12 mouse cellular contexts compared by ENCODE assay signal in genomic region chr10:127570384-127570783, GRCm38 (mm10). TPM values are rescaled to one million over a fixed set of nuclear protein-coding genes. Genes with fewer than 3 reads are reported as not detected.
DNase-seq lines count a peak whose midpoint lies in the region; ATAC-seq and TF ChIP-seq lines count a peak whose summit lies in the region.
"Had no signal": no experiment of that assay in that cellular context is flagged by ENCODE, and none has a peak within 500 bp of the region (broad histone marks: within the 10 kb centered on the region; RNA-seq: fewer than 3 reads in every experiment).

No protein-coding gene starts in this region.

- peaks cover 72% of the 10 kb centered on the region for H3K36me3 ChIP-seq in intestine, embryonic 15.5 days
- H3K36me3 ChIP-seq in intestine, postnatal 0 days (ENCODE audit: control insufficient read depth, insufficient read depth) = peaks cover 83% of the 10 kb centered on the region
- peaks cover 66% of the 10 kb centered on the region for H3K36me3 ChIP-seq in hindbrain, embryonic 16.5 days (ENCODE audit: control insufficient read depth, insufficient read depth, low read length)
- H3K36me3 ChIP-seq in forebrain, postnatal 0 days (ENCODE audit: insufficient read depth) = peaks cover 85% of the 10 kb centered on the region

- ATAC-seq in intestine, embryonic 15.5 days = peak; percentile 71
- ATAC-seq in intestine, postnatal 0 days = no peak
- ATAC-seq in megakaryocyte progenitor cell, adult 5-6 weeks (replicated peaks; ENCODE audit: poor library complexity) = peak; percentile 91
- ATAC-seq in hindbrain, embryonic 16.5 days = no peak
- no peak for ATAC-seq in forebrain, postnatal 0 days
- ATAC-seq: hindbrain, postnatal 0 days; midbrain, embryonic 16.5 days had no signal

- no peaks in the 10 kb centered on the region for H3K27me3 ChIP-seq in intestine, embryonic 15.5 days (replicated peaks)
- H3K27me3 ChIP-seq in intestine, postnatal 0 days (replicated peaks; ENCODE audit: control insufficient read depth, insufficient read depth, low read length) = no peaks in the 10 kb centered on the region
- no peaks in the 10 kb centered on the region for H3K27me3 ChIP-seq in hindbrain, embryonic 16.5 days (replicated peaks; ENCODE audit: control insufficient read depth, insufficient read depth, low read length)
- H3K27me3 ChIP-seq in forebrain, postnatal 0 days (ENCODE audit: insufficient read depth, low read length) = no peaks in the 10 kb centered on the region
- H3K27me3 ChIP-seq: embryonic facial prominence, embryonic 12.5 days had no signal

- no peaks in the 10 kb centered on the region for H3K9me3 ChIP-seq in intestine, embryonic 15.5 days
- H3K9me3 ChIP-seq in intestine, postnatal 0 days (ENCODE audit: control insufficient read depth) = no peaks in the 10 kb centered on the region
- no peaks in the 10 kb centered on the region for H3K9me3 ChIP-seq in hindbrain, embryonic 16.5 days (ENCODE audit: control insufficient read depth, low read length)
- no peaks in the 10 kb centered on the region for H3K9me3 ChIP-seq in forebrain, postnatal 0 days (ENCODE audit: low read length)
- H3K9me3 ChIP-seq: embryonic facial prominence, embryonic 12.5 days had no signal

- DNase-seq in NIH3T3 (ENCODE audit: low read depth) = peak; percentile 36
- peak; percentile 72 for DNase-seq in liver
- DNase-seq in yolk sac, embryonic 10.5 days (ENCODE audit: low spot score) = no peak
- DNase-seq in forebrain, postnatal 0 days = no peak
- DNase-seq: layer of hippocampus, postnatal 36 days had no signal

- H3K4me2 ChIP-seq in intestine, embryonic 15.5 days (replicated peaks) = no peak overlapping the region
- no peak overlapping the region for H3K4me2 ChIP-seq in intestine, postnatal 0 days (replicated peaks; ENCODE audit: low read depth)
- H3K4me2 ChIP-seq in hindbrain, embryonic 16.5 days (ENCODE audit: low read length) = no peak overlapping the region
- no peak overlapping the region for H3K4me2 ChIP-seq in forebrain, postnatal 0 days (ENCODE audit: low read depth)
- H3K4me2 ChIP-seq: embryonic facial prominence, embryonic 12.5 days had no signal

- 39% methylated on average over 6 of the region's 6 CpGs for WGBS in intestine, embryonic 15.5 days
- 35% methylated on average over 6 of the region's 6 CpGs for WGBS in intestine, postnatal 0 days
- 87% methylated on average over 6 of the region's 6 CpGs for WGBS in hindbrain, embryonic 16.5 days
- WGBS in forebrain, postnatal 0 days = 84% methylated on average over 6 of the region's 6 CpGs

- no peak overlapping the region for H3K4me3 ChIP-seq in intestine, embryonic 15.5 days (replicated peaks)
- H3K4me3 ChIP-seq in intestine, postnatal 0 days (ENCODE audit: low read depth, low read length) = no peak overlapping the region
- H3K4me3 ChIP-seq in hindbrain, embryonic 16.5 days (ENCODE audit: low read length) = no peak overlapping the region
- no peak overlapping the region for H3K4me3 ChIP-seq in forebrain, postnatal 0 days (ENCODE audit: low read depth, low read length)
- H3K4me3 ChIP-seq: embryonic facial prominence, embryonic 12.5 days had no signal

- peaks cover 4% of the 10 kb centered on the region for H3K4me1 ChIP-seq in intestine, embryonic 15.5 days (replicated peaks)
- no peaks in the 10 kb centered on the region for H3K4me1 ChIP-seq in intestine, postnatal 0 days (replicated peaks; ENCODE audit: control insufficient read depth, insufficient read depth, low read length)
- H3K4me1 ChIP-seq in hindbrain, embryonic 16.5 days (ENCODE audit: control insufficient read depth, insufficient read depth, low read depth, low read length) = no peaks in the 10 kb centered on the region
- no peaks in the 10 kb centered on the region for H3K4me1 ChIP-seq in forebrain, postnatal 0 days (ENCODE audit: insufficient read depth)
- H3K4me1 ChIP-seq: embryonic facial prominence, embryonic 12.5 days had no signal

- peak overlapping the region; percentile 33; the same call in 1 of the 2 replicates for H3K27ac ChIP-seq in intestine, embryonic 15.5 days
- H3K27ac ChIP-seq in intestine, postnatal 0 days (ENCODE audit: low read depth, low read length) = no peak overlapping the region
- H3K27ac ChIP-seq in hindbrain, embryonic 16.5 days (ENCODE audit: low read depth, low read length) = no peak overlapping the region
- H3K27ac ChIP-seq in forebrain, postnatal 0 days (ENCODE audit: low read depth, low read length) = no peak overlapping the region
- H3K27ac ChIP-seq: embryonic facial prominence, embryonic 12.5 days; hindbrain, postnatal 0 days had no signal

- TF ChIP-seq CTCF in intestine, postnatal 0 days (IDR thresholded peaks at IDR 0.05; ENCODE audit: low read depth) = no peak
- no peak for TF ChIP-seq CTCF in forebrain, postnatal 0 days (IDR thresholded peaks at IDR 0.05; ENCODE audit: low read depth)

- no peak overlapping the region for H3K9ac ChIP-seq in intestine, embryonic 15.5 days
- no peak overlapping the region for H3K9ac ChIP-seq in intestine, postnatal 0 days (ENCODE audit: low read depth, low read length)
- H3K9ac ChIP-seq in hindbrain, embryonic 16.5 days (ENCODE audit: low read depth, low read length) = no peak overlapping the region
- H3K9ac ChIP-seq in forebrain, postnatal 0 days = no peak overlapping the region
- H3K9ac ChIP-seq: embryonic facial prominence, embryonic 12.5 days had no signal

RNA-seq across cellular contexts. Expression of gene Nxph4, which starts 36.0 kb away (rescaled TPM):
- 4.9 and 5.7 TPM in 2 replicates for polyA plus RNA-seq in intestine, embryonic 15.5 days (2015; fragmentation: Nextera tagmentation; extraction: Ambion mirVana)
- 2.9 and 4.5 TPM in 2 replicates for polyA plus RNA-seq in intestine, postnatal 0 days (2015; fragmentation: Nextera tagmentation; extraction: Ambion mirVana)
- not detected in 2 replicates for total RNA-seq in megakaryocyte progenitor cell, adult 5-6 weeks (2015)
- not detected in 2 replicates for total RNA-seq in megakaryocyte progenitor cell, adult 5-6 weeks (2017)
- polyA plus RNA-seq in hindbrain, embryonic 16.5 days (2015; fragmentation: Nextera tagmentation; extraction: Ambion mirVana) = 129 and 136 TPM in 2 replicates
- total RNA-seq in forebrain, postnatal 0 days (2014; rRNA removed) = 2.1 and 2.2 TPM in 2 replicates
- polyA plus RNA-seq in forebrain, postnatal 0 days (2015; fragmentation: Nextera tagmentation; extraction: Ambion mirVana) = 19.9 and 22.6 TPM in 2 replicates

RNA-seq across cellular contexts. Expression of gene Shmt2, which starts 48.1 kb away (rescaled TPM):
- 147 and 149 TPM in 2 replicates for polyA plus RNA-seq in intestine, embryonic 15.5 days (2015; fragmentation: Nextera tagmentation; extraction: Ambion mirVana)
- 26.2 and 26.7 TPM in 2 replicates for polyA plus RNA-seq in intestine, postnatal 0 days (2015; fragmentation: Nextera tagmentation; extraction: Ambion mirVana)
- 91.3 and 92.6 TPM in 2 replicates for total RNA-seq in megakaryocyte progenitor cell, adult 5-6 weeks (2015)
- 95.8 and 100 TPM in 2 replicates for total RNA-seq in megakaryocyte progenitor cell, adult 5-6 weeks (2017)
- 52.8 and 59.3 TPM in 2 replicates for polyA plus RNA-seq in hindbrain, embryonic 16.5 days (2015; fragmentation: Nextera tagmentation; extraction: Ambion mirVana)
- total RNA-seq in forebrain, postnatal 0 days (2014; rRNA removed) = 31.5 and 43.8 TPM in 2 replicates
- polyA plus RNA-seq in forebrain, postnatal 0 days (2015; fragmentation: Nextera tagmentation; extraction: Ambion mirVana) = 39.0 and 39.9 TPM in 2 replicates

RNA-seq across cellular contexts. Expression of gene Lrp1, which starts 50.6 kb away (rescaled TPM):
- polyA plus RNA-seq in intestine, embryonic 15.5 days (2015; fragmentation: Nextera tagmentation; extraction: Ambion mirVana) = 67.2 and 77.1 TPM in 2 replicates
- polyA plus RNA-seq in intestine, postnatal 0 days (2015; fragmentation: Nextera tagmentation; extraction: Ambion mirVana) = 28.9 and 33.4 TPM in 2 replicates
- 9.8 and 10.0 TPM in 2 replicates for total RNA-seq in megakaryocyte progenitor cell, adult 5-6 weeks (2015)
- total RNA-seq in megakaryocyte progenitor cell, adult 5-6 weeks (2017) = 4.5 and 7.3 TPM in 2 replicates
- polyA plus RNA-seq in hindbrain, embryonic 16.5 days (2015; fragmentation: Nextera tagmentation; extraction: Ambion mirVana) = 109 and 125 TPM in 2 replicates
- 183 and 228 TPM in 2 replicates for total RNA-seq in forebrain, postnatal 0 days (2014; rRNA removed)
- polyA plus RNA-seq in forebrain, postnatal 0 days (2015; fragmentation: Nextera tagmentation; extraction: Ambion mirVana) = 42.2 and 70.4 TPM in 2 replicates

RNA-seq across cellular contexts. Expression of gene Ndufa4l2, which starts 55.6 kb away (rescaled TPM):
- 52.7 and 53.8 TPM in 2 replicates for polyA plus RNA-seq in intestine, embryonic 15.5 days (2015; fragmentation: Nextera tagmentation; extraction: Ambion mirVana)
- 19.9 and 21.9 TPM in 2 replicates for polyA plus RNA-seq in intestine, postnatal 0 days (2015; fragmentation: Nextera tagmentation; extraction: Ambion mirVana)
- not detected in 2 replicates for total RNA-seq in megakaryocyte progenitor cell, adult 5-6 weeks (2015)
- not detected in 2 replicates for total RNA-seq in megakaryocyte progenitor cell, adult 5-6 weeks (2017)
- 23.2 and 29.5 TPM in 2 replicates for polyA plus RNA-seq in hindbrain, embryonic 16.5 days (2015; fragmentation: Nextera tagmentation; extraction: Ambion mirVana)
- total RNA-seq in forebrain, postnatal 0 days (2014; rRNA removed) = 4.9 and 15.5 TPM in 2 replicates
- polyA plus RNA-seq in forebrain, postnatal 0 days (2015; fragmentation: Nextera tagmentation; extraction: Ambion mirVana) = 15.2 and 15.5 TPM in 2 replicates

Comparison
In these comparisons a context has a peak if more than half of its experiments do, and no peak if none do; other contexts are left out.
1. ATAC-seq: peak in intestine, embryonic 15.5 days (single experiment) and megakaryocyte progenitor cell, adult 5-6 weeks (single experiment); none in intestine, postnatal 0 days (single experiment), hindbrain, embryonic 16.5 days (single experiment) and forebrain, postnatal 0 days (single experiment).
2. DNase-seq: peak in NIH3T3 (single experiment) and liver (single experiment); none in yolk sac, embryonic 10.5 days (single experiment) and forebrain, postnatal 0 days (single experiment).